Mouse (Mus musculus): ENCODE measurements around the gene Hps5. TPM values are rescaled to one million over a fixed set of nuclear protein-coding genes. Genes with fewer than 3 reads are reported as not detected.

Hps5 gene
- 16.4 and 17.4 TPM in 2 replicates for polyA plus RNA-seq (2016; fragmentation: Nextera tagmentation; extraction: Ambion mirVana)

- H3K36me3 ChIP-seq, result peaks cover 15% of the 10 kb centered on the region
- H3K4me1 ChIP-seq (replicated peaks), result peaks cover 14% of the 10 kb centered on the region
- no peaks in the 10 kb centered on the region for H3K9me3 ChIP-seq (replicated peaks)
- H3K27me3 ChIP-seq (replicated peaks), result no peaks in the 10 kb centered on the region
- H3K9ac ChIP-seq, result peak within 1 kb of the TSS; percentile 86
- WGBS, result under 1% methylated on average over 75 of the region's 75 CpGs
- peak; percentile 99 for ATAC-seq (ENCODE audit: insufficient number of reproducible peaks, low FRiP score)
- peak within 1 kb of the TSS; percentile 84 for H3K4me3 ChIP-seq
- peak within 1 kb of the TSS; percentile 97 for H3K4me2 ChIP-seq
- H3K27ac ChIP-seq (ENCODE audit: poor library complexity, severe bottlenecking), result peak within 1 kb of the TSS; percentile 87
Measured at GRCm38 (mm10) chr7:46795287-46796205, at the start of gene Hps5, which contains the start of gene Gtf2h1. Gene Hps5, minus strand, starts transcription at chr7:46796064. Gene Gtf2h1, plus strand, starts transcription at chr7:46796103.

GRCm38 (mm10) chr7:46845211-46845977 lies 49.5 kb upstream of the Hps5 start:
- H3K4me3 ChIP-seq, result peak overlapping the region; percentile 94
- peak overlapping the region; percentile 85 for H3K4me2 ChIP-seq
- H3K9me3 ChIP-seq (replicated peaks), result no peaks in the 10 kb centered on the region
- WGBS, result under 1% methylated on average over 51 of the region's 51 CpGs
- peaks cover 5% of the 10 kb centered on the region; the same call in 1 of the 2 replicates for H3K27me3 ChIP-seq (replicated peaks)
- peak; percentile 91 for ATAC-seq (ENCODE audit: insufficient number of reproducible peaks, low FRiP score)
- peaks cover 36% of the 10 kb centered on the region for H3K4me1 ChIP-seq (replicated peaks)
- H3K36me3 ChIP-seq, result peaks cover 29% of the 10 kb centered on the region
- peak overlapping the region; percentile 100 for H3K9ac ChIP-seq
- peak overlapping the region; percentile 99 for H3K27ac ChIP-seq (ENCODE audit: poor library complexity, severe bottlenecking)

GRCm38 (mm10) chr7:46843576-46843975 lies 47.7 kb upstream of the Hps5 start:
- Histone ChIP-seq H3K9ac (no peak overlapping the region), H3K4me2 (no peak overlapping the region), H3K4me1 (replicated peaks) (peaks cover 48% of the 10 kb centered on the region), H3K27ac (ENCODE audit: poor library complexity, severe bottlenecking) (no peak overlapping the region), H3K36me3 (peaks cover 11% of the 10 kb centered on the region), H3K27me3 (replicated peaks) (peaks cover 5% of the 10 kb centered on the region; the same call in 1 of the 2 replicates), H3K4me3 (no peak overlapping the region), H3K9me3 (replicated peaks) (no peaks in the 10 kb centered on the region)
- ATAC-seq (ENCODE audit: insufficient number of reproducible peaks, low FRiP score), result no peak
- 75% methylated on average over 4 of the region's 4 CpGs for WGBS

- no peak overlapping the region for H3K27ac ChIP-seq (ENCODE audit: poor library complexity, severe bottlenecking)
- no peak overlapping the region for H3K4me3 ChIP-seq
- WGBS, result 38% methylated on average over 5 of the region's 5 CpGs
- H3K9me3 ChIP-seq (replicated peaks), result no peaks in the 10 kb centered on the region
- no peak for ATAC-seq (ENCODE audit: insufficient number of reproducible peaks, low FRiP score)
- H3K36me3 ChIP-seq, result no peaks in the 10 kb centered on the region
- H3K9ac ChIP-seq, result no peak overlapping the region
- peaks cover 5% of the 10 kb centered on the region; the same call in 1 of the 2 replicates for H3K27me3 ChIP-seq (replicated peaks)
- peaks cover 52% of the 10 kb centered on the region for H3K4me1 ChIP-seq (replicated peaks)
- H3K4me2 ChIP-seq, result no peak overlapping the region
Measured at GRCm38 (mm10) chr7:46842278-46842677, 46.4 kb upstream of the Hps5 start.

GRCm38 (mm10) chr7:46840787-46841525 lies 45.1 kb upstream of the Hps5 start, which contains the start of gene Ldha:
Gene Ldha, plus strand, starts transcription at chr7:46841475.
- ATAC-seq (ENCODE audit: insufficient number of reproducible peaks, low FRiP score), result no peak
- Histone ChIP-seq H3K4me3 (no peak within 1 kb of the TSS), H3K4me1 (replicated peaks) (peaks cover 46% of the 10 kb centered on the region), H3K27me3 (replicated peaks) (peaks cover 5% of the 10 kb centered on the region; the same call in 1 of the 2 replicates), H3K36me3 (no peaks in the 10 kb centered on the region), H3K9ac (0 out of 2 replicates have a peak within 1 kb of the TSS, but pooled peaks have one; percentile 9), H3K27ac (ENCODE audit: poor library complexity, severe bottlenecking) (no peak within 1 kb of the TSS), H3K9me3 (replicated peaks) (no peaks in the 10 kb centered on the region), H3K4me2 (no peak within 1 kb of the TSS)
- 33% methylated on average over 6 of the region's 6 CpGs for WGBS

GRCm38 (mm10) chr7:46840326-46840725 lies 44.5 kb upstream of the Hps5 start:
- WGBS, result 51% methylated on average over 4 of the region's 4 CpGs
- H3K9ac ChIP-seq, result no peak overlapping the region
- H3K4me2 ChIP-seq, result no peak overlapping the region
- no peaks in the 10 kb centered on the region for H3K9me3 ChIP-seq (replicated peaks)
- no peak overlapping the region for H3K4me3 ChIP-seq
- H3K4me1 ChIP-seq (replicated peaks), result peaks cover 46% of the 10 kb centered on the region
- H3K27ac ChIP-seq (ENCODE audit: poor library complexity, severe bottlenecking), result no peak overlapping the region
- no peak for ATAC-seq (ENCODE audit: insufficient number of reproducible peaks, low FRiP score)
- H3K27me3 ChIP-seq (replicated peaks), result peaks cover 5% of the 10 kb centered on the region; the same call in 1 of the 2 replicates
- no peaks in the 10 kb centered on the region for H3K36me3 ChIP-seq

GRCm38 (mm10) chr7:46839861-46840260 lies 44.0 kb upstream of the Hps5 start:
- no peak overlapping the region for H3K4me3 ChIP-seq
- no peaks in the 10 kb centered on the region for H3K9me3 ChIP-seq (replicated peaks)
- no peak for ATAC-seq (ENCODE audit: insufficient number of reproducible peaks, low FRiP score)
- peaks cover 5% of the 10 kb centered on the region; the same call in 1 of the 2 replicates for H3K27me3 ChIP-seq (replicated peaks)
- no peak overlapping the region for H3K9ac ChIP-seq
- H3K4me2 ChIP-seq, result no peak overlapping the region
- no peaks in the 10 kb centered on the region for H3K36me3 ChIP-seq
- H3K4me1 ChIP-seq (replicated peaks), result peaks cover 47% of the 10 kb centered on the region
- WGBS, result 64% methylated on average over 5 of the region's 5 CpGs
- H3K27ac ChIP-seq (ENCODE audit: poor library complexity, severe bottlenecking), result no peak overlapping the region

- Histone ChIP-seq H3K9ac (no peak overlapping the region), H3K4me2 (no peak overlapping the region), H3K4me1 (replicated peaks) (peaks cover 45% of the 10 kb centered on the region), H3K9me3 (replicated peaks) (no peaks in the 10 kb centered on the region), H3K27ac (ENCODE audit: poor library complexity, severe bottlenecking) (peak overlapping the region; percentile 59; the same call in 1 of the 2 replicates), H3K4me3 (no peak overlapping the region), H3K27me3 (replicated peaks) (peaks cover 5% of the 10 kb centered on the region; the same call in 1 of the 2 replicates), H3K36me3 (no peaks in the 10 kb centered on the region)
- 18% methylated on average over 7 of the region's 7 CpGs for WGBS
- no peak for ATAC-seq (ENCODE audit: insufficient number of reproducible peaks, low FRiP score)
Measured at GRCm38 (mm10) chr7:46839446-46839845, 43.6 kb upstream of the Hps5 start.

- ATAC-seq (ENCODE audit: insufficient number of reproducible peaks, low FRiP score), result peak; percentile 20; the same call in 1 of the 2 replicates
- peaks cover 45% of the 10 kb centered on the region for H3K4me1 ChIP-seq (replicated peaks)
- 12% methylated on average over 8 of the region's 8 CpGs for WGBS
- peak overlapping the region; percentile 59 for H3K27ac ChIP-seq (ENCODE audit: poor library complexity, severe bottlenecking)
- no peak overlapping the region for H3K4me3 ChIP-seq
- no peaks in the 10 kb centered on the region for H3K9me3 ChIP-seq (replicated peaks)
- no peaks in the 10 kb centered on the region for H3K36me3 ChIP-seq
- no peak overlapping the region for H3K9ac ChIP-seq
- 0 out of 2 replicates have a peak overlapping the region, but pooled peaks have one; percentile 23 for H3K4me2 ChIP-seq
- H3K27me3 ChIP-seq (replicated peaks), result peaks cover 4% of the 10 kb centered on the region; the same call in 1 of the 2 replicates
Measured at GRCm38 (mm10) chr7:46838891-46839302, 43.0 kb upstream of the Hps5 start.

- Histone ChIP-seq H3K27me3 (replicated peaks) (no peaks in the 10 kb centered on the region), H3K4me3 (no peak overlapping the region), H3K36me3 (no peaks in the 10 kb centered on the region), H3K9ac (peak overlapping the region; percentile 57), H3K9me3 (replicated peaks) (no peaks in the 10 kb centered on the region), H3K27ac (ENCODE audit: poor library complexity, severe bottlenecking) (peak overlapping the region; percentile 59), H3K4me2 (peak overlapping the region; percentile 23), H3K4me1 (replicated peaks) (peaks cover 52% of the 10 kb centered on the region)
- peak; percentile 72; the same call in 1 of the 2 replicates for ATAC-seq (ENCODE audit: insufficient number of reproducible peaks, low FRiP score)
- WGBS, result 9% methylated on average over 9 of the region's 9 CpGs
Measured at GRCm38 (mm10) chr7:46838104-46838671, 42.3 kb upstream of the Hps5 start.
